Mouse (Mus musculus): ENCODE results near the gene Mbd4. TPM values are rescaled to one million over a fixed set of nuclear protein-coding genes. Genes with fewer than 3 reads are reported as not detected.

Gene Mbd4
- polyA plus RNA-seq, 1 experiment from 2014 or later = 4.1 TPM

GRCm38 (mm10) chr6:115801811-115802210 lies 51.4 kb downstream of the Mbd4 start:
- H3K4me1 ChIP-seq (ENCODE audit: insufficient read depth) = peaks cover 8% of the 10 kb centered on the region
- DNase-seq (no peak), ATAC-seq (no peak)
- no peak overlapping the region for H3K4me3 ChIP-seq (ENCODE audit: low read depth, low read length)
- peaks cover 34% of the 10 kb centered on the region for H3K36me3 ChIP-seq (replicated peaks; ENCODE audit: insufficient read depth, low read length)
- no peak overlapping the region for H3K27ac ChIP-seq (ENCODE audit: low read depth)
- H3K9me3 ChIP-seq (ENCODE audit: low read length) = no peaks in the 10 kb centered on the region
- no peak overlapping the region for H3K9ac ChIP-seq (replicated peaks)
- TF ChIP-seq EP300 (IDR thresholded peaks at IDR 0.05; ENCODE audit: low read depth) = no peak
- no peak for TF ChIP-seq CTCF (IDR thresholded peaks at IDR 0.05; ENCODE audit: low read depth)
- H3K27me3 ChIP-seq (ENCODE audit: insufficient read depth, low read length) = no peaks in the 10 kb centered on the region
- 79% methylated on average over 3 of the region's 3 CpGs for WGBS (ENCODE audit: insufficient replicate concordance)
- no peak overlapping the region for H3K4me2 ChIP-seq (ENCODE audit: low read depth, low read length)

- no peak for TF ChIP-seq EP300 (IDR thresholded peaks at IDR 0.05; ENCODE audit: low read depth)
- no peak for TF ChIP-seq CTCF (IDR thresholded peaks at IDR 0.05; ENCODE audit: low read depth)
- Histone ChIP-seq H3K4me1 (ENCODE audit: insufficient read depth) (no peaks in the 10 kb centered on the region), H3K36me3 (replicated peaks; ENCODE audit: insufficient read depth, low read length) (peaks cover 11% of the 10 kb centered on the region), H3K27me3 (ENCODE audit: insufficient read depth, low read length) (no peaks in the 10 kb centered on the region), H3K4me2 (ENCODE audit: low read depth, low read length) (no peak overlapping the region), H3K9ac (replicated peaks) (no peak overlapping the region), H3K4me3 (ENCODE audit: low read depth, low read length) (no peak overlapping the region), H3K9me3 (ENCODE audit: low read length) (no peaks in the 10 kb centered on the region), H3K27ac (ENCODE audit: low read depth) (no peak overlapping the region)
- DNase-seq (no peak), ATAC-seq (no peak)
- 87% methylated on average over 21 of the region's 21 CpGs for WGBS (ENCODE audit: insufficient replicate concordance)
Observed at GRCm38 (mm10) chr6:115792691-115793215, 60.4 kb downstream of the Mbd4 start.

GRCm38 (mm10) chr6:115791842-115792686 lies 61.1 kb downstream of the Mbd4 start:
- H3K36me3 ChIP-seq (replicated peaks; ENCODE audit: insufficient read depth, low read length) = peaks cover 9% of the 10 kb centered on the region
- DNase-seq (no peak), ATAC-seq (0 out of 2 replicates have a peak, but pooled peaks have one; percentile 12)
- 82% methylated on average over 34 of the region's 34 CpGs for WGBS (ENCODE audit: insufficient replicate concordance)
- TF ChIP-seq EP300 (IDR thresholded peaks at IDR 0.05; ENCODE audit: low read depth) = no peak
- TF ChIP-seq CTCF (IDR thresholded peaks at IDR 0.05; ENCODE audit: low read depth) = no peak
- H3K27me3 ChIP-seq (ENCODE audit: insufficient read depth, low read length) = no peaks in the 10 kb centered on the region
- H3K4me3 ChIP-seq (ENCODE audit: low read depth, low read length) = no peak overlapping the region
- H3K27ac ChIP-seq (ENCODE audit: low read depth) = no peak overlapping the region
- no peak overlapping the region for H3K4me2 ChIP-seq (ENCODE audit: low read depth, low read length)
- H3K9me3 ChIP-seq (ENCODE audit: low read length) = no peaks in the 10 kb centered on the region
- no peak overlapping the region for H3K9ac ChIP-seq (replicated peaks)
- H3K4me1 ChIP-seq (ENCODE audit: insufficient read depth) = no peaks in the 10 kb centered on the region

- Histone ChIP-seq H3K36me3 (replicated peaks; ENCODE audit: insufficient read depth, low read length) (peaks cover 9% of the 10 kb centered on the region), H3K4me1 (ENCODE audit: insufficient read depth) (no peaks in the 10 kb centered on the region), H3K27me3 (ENCODE audit: insufficient read depth, low read length) (no peaks in the 10 kb centered on the region), H3K4me2 (ENCODE audit: low read depth, low read length) (no peak overlapping the region), H3K9me3 (ENCODE audit: low read length) (no peaks in the 10 kb centered on the region), H3K4me3 (ENCODE audit: low read depth, low read length) (no peak overlapping the region), H3K27ac (ENCODE audit: low read depth) (no peak overlapping the region), H3K9ac (replicated peaks) (no peak overlapping the region)
- WGBS (ENCODE audit: insufficient replicate concordance) = 84% methylated on average over 10 of the region's 10 CpGs
- ATAC-seq (no peak), DNase-seq (no peak)
- TF ChIP-seq CTCF (IDR thresholded peaks at IDR 0.05; ENCODE audit: low read depth) (no peak), EP300 (IDR thresholded peaks at IDR 0.05; ENCODE audit: low read depth) (no peak)
Observed at GRCm38 (mm10) chr6:115791016-115791415, 62.2 kb downstream of the Mbd4 start.

Other genes starting within 250 kb of the Mbd4 start
- 39.6 and 43.5 TPM in 2 replicates for gene Raf1, start 176.7 kb downstream of the Mbd4 start, polyA plus RNA-seq (2015; fragmentation: Nextera tagmentation; extraction: Ambion mirVana)
- 18.9 and 21.2 TPM in 2 replicates for gene Tmem40, start 91.0 kb downstream of the Mbd4 start, polyA plus RNA-seq (2015; fragmentation: Nextera tagmentation; extraction: Ambion mirVana)
- 0.59 and 0.61 TPM in 2 replicates for gene Cand2, start 78.8 kb downstream of the Mbd4 start, polyA plus RNA-seq (2015; fragmentation: Nextera tagmentation; extraction: Ambion mirVana)
- 1,354 and 1,414 TPM in 2 replicates for gene Rpl32, start 44.6 kb downstream of the Mbd4 start, polyA plus RNA-seq (2015; fragmentation: Nextera tagmentation; extraction: Ambion mirVana)
- 0.11 TPM in 1 of 2 replicates, not detected in the other for gene Efcab12, start 15.0 kb downstream of the Mbd4 start, polyA plus RNA-seq (2015; fragmentation: Nextera tagmentation; extraction: Ambion mirVana)
- 1.2 and 1.6 TPM in 2 replicates for gene Ift122, start 99 bp upstream of the Mbd4 start, polyA plus RNA-seq (2015; fragmentation: Nextera tagmentation; extraction: Ambion mirVana)
- not detected in 2 replicates for gene Rho, start 78.4 kb upstream of the Mbd4 start, polyA plus RNA-seq (2015; fragmentation: Nextera tagmentation; extraction: Ambion mirVana)
- not detected in 2 replicates for gene H1foo, start 91.6 kb upstream of the Mbd4 start, polyA plus RNA-seq (2015; fragmentation: Nextera tagmentation; extraction: Ambion mirVana)
- 8.5 and 8.7 TPM in 2 replicates for gene Plxnd1, start 141.6 kb upstream of the Mbd4 start, polyA plus RNA-seq (2015; fragmentation: Nextera tagmentation; extraction: Ambion mirVana)

All from liver, postnatal 0 days (tissue).